Mouse (Mus musculus): ENCODE results near the gene Mtpn.

The Mtpn gene

DNA sequence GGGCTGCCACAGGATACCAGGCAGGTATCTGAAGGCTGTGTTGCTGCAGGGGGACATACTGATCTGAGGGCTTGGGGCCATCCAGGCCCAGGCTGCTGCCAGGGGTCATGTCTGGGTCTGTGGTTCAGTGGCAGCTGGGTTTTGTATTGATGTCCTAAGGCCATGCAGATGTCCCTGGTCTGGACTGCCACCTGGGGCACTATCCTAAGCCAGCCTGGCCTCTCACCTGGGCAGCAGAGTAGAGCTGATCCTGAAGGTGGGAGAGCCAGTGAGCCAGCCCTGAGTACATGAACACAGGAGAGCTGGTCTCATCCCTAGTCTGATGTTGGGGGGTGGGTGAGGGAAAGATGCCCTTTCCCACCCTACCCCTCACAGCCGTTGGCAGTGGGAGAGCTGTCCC lies 62.9 kb downstream of the Mtpn start:
- no peak for TF ChIP-seq NANOG (IDR thresholded peaks at IDR 0.05; ENCODE audit: borderline replicate concordance, low read length)
- TF ChIP-seq CTCF (conservative IDR thresholded peaks at IDR 0.05; ENCODE audit: low read length), result no peak
- TF ChIP-seq POU5F1 (IDR thresholded peaks at IDR 0.05; ENCODE audit: borderline replicate concordance, low read length), result no peak
- Histone ChIP-seq H3K9me3 (ENCODE audit: low read length) (peaks cover 40% of the 10 kb centered on the region), H3K4me1 (replicated peaks; ENCODE audit: low read depth, low read length) (no peaks in the 10 kb centered on the region), H3K27me3 (ENCODE audit: insufficient read depth, low read length) (no peaks in the 10 kb centered on the region), H3K4me3 (replicated peaks; ENCODE audit: low read length) (no peak overlapping the region), H3K36me3 (ENCODE audit: insufficient read depth, low read length) (no peaks in the 10 kb centered on the region)

DNA sequence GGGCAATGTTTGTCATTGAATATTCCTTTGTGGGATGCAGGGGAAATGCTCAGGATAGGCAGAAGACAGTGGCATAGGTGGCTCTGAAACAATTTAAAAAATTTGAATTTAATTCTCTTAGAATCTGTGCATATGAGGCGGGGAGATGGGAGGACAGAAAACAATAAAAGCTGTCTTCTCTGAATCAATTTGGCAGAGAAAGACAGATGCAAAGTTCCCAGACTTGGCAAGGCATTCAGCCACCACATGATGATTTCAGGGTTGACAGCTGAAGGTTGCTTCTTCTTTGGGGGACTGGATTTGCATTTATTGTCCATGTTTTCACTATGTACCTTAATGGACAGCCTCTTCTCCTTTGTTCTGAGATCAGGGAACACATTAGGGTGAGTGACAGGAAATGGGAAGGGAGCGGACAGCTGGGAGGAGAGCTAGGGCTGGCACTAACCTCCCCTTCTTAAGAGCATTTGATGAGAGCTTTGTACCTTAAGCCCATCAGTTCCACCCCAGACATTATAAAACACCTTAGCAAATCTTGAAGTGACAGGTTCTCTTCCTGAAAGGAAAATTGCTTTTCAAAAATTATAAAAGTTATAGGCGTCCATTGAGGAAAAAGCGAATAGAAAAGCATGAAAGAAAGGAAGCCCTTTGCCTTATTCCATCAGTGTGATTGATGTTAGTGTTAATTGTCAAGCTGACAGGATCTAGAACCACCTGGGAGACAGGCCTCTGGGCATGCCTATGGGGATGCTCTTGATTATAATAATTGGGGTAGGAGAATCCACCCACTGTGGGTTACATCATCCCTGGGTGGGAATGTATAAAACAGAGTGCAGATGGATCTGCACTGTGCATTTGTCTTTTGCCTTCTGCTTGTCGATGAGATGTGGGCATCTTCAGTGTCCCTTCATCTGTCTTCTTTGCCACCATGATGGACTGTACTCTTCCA lies 76.0 kb downstream of the Mtpn start:
- no peak for TF ChIP-seq CTCF (conservative IDR thresholded peaks at IDR 0.05; ENCODE audit: low read length)
- no peaks in the 10 kb centered on the region for H3K36me3 ChIP-seq (ENCODE audit: insufficient read depth, low read length)
- H3K4me3 ChIP-seq (replicated peaks; ENCODE audit: low read length), result no peak overlapping the region
- no peaks in the 10 kb centered on the region for H3K27me3 ChIP-seq (ENCODE audit: insufficient read depth, low read length)
- no peaks in the 10 kb centered on the region for H3K4me1 ChIP-seq (replicated peaks; ENCODE audit: low read depth, low read length)
- H3K9me3 ChIP-seq (ENCODE audit: low read length), result peaks cover 27% of the 10 kb centered on the region

DNA sequence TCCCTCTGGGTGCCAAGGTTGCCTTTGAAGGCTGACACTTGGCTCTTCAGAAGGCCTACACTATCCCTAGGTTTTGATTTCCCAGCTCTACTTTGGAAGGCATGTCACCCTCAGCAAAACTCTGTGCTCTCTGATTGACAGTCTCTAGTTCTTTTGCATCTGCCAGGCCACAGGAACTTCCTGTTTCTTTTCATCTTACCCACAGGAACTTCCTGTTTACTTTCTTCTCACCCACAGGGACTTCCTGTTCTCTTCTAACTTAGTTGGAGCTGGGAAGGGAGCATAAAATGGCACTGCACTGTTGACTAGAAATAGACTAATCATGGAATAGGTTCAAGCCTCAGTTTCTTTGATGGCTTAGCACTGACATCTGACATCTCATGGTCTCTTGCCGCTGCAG lies 77.2 kb downstream of the Mtpn start:
- TF ChIP-seq CTCF (conservative IDR thresholded peaks at IDR 0.05; ENCODE audit: low read length), result no peak
- no peak for TF ChIP-seq POU5F1 (IDR thresholded peaks at IDR 0.05; ENCODE audit: borderline replicate concordance, low read length)
- TF ChIP-seq NANOG (IDR thresholded peaks at IDR 0.05; ENCODE audit: borderline replicate concordance, low read length), result no peak
- peaks cover 36% of the 10 kb centered on the region for H3K9me3 ChIP-seq (ENCODE audit: low read length)
- no peaks in the 10 kb centered on the region for H3K4me1 ChIP-seq (replicated peaks; ENCODE audit: low read depth, low read length)
- H3K27me3 ChIP-seq (ENCODE audit: insufficient read depth, low read length), result no peaks in the 10 kb centered on the region
- H3K4me3 ChIP-seq (replicated peaks; ENCODE audit: low read length), result no peak overlapping the region
- H3K36me3 ChIP-seq (ENCODE audit: insufficient read depth, low read length), result no peaks in the 10 kb centered on the region

Data from E14TG2a.4 (cell line).